Mouse (Mus musculus): ENCODE data around the gene Olfr67.
"Not testable (repeated sequence)": the region's sequence is repeated elsewhere in the genome, so short reads cannot be mapped to it uniquely, and the experiment has no call there.

The Olfr67 gene

GRCm38 (mm10) chr7:103791721-103792120 lies at the start of gene Olfr67:
TSS of gene Olfr67 (minus strand) at chr7:103791821.
- DNase-seq (ENCODE audit: low read depth, low spot score) = no peak

DNA sequence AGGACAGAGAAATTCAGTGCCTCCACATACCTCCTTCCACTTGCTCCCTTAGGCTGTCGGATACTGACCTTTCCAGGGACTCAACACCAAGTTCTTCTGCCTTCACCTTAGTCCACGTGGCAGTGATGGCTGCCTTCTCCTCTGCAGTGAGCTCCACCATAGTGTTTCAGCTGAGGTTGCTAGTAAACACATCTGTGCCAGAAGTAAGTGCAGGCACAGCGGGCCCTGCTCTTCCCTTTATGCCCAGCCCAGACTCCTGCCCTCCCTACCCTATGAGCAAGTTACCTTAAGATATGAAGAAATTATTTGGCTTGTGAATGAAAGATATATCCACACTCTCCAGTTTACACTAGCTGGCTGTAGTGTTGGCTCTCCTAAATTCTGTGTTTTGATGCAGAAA lies 48.6 kb upstream of the Olfr67 start, which contains the start of gene Hbb-bh2:
Gene Hbb-bh2 (minus strand): TSS at position 253 of the 400 bp plus-strand sequence.
- no peak for DNase-seq (ENCODE audit: low read depth, low spot score)

DNA sequence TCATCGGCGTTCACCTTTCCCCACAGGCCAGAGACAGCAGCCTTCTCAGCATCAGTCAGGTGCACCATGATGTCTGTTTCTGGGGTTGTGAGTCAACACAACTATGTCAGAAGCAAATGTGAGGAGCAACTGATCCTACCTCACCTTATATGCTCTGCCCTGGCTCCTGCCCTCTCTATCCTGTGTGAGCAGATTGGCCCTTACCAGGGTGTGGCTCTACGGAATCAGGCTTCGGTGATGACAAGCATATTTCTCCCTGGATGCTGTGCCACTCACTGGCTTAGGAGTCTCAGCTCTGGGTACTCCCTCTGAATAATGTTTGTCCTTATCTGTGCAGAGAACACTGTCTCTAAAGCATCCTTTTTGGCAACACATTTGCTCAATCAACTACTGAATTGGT lies 36.2 kb upstream of the Olfr67 start, which contains the start of gene Hbb-bs:
Gene Hbb-bs (minus strand): TSS at position 289 of the 400 bp plus-strand sequence.
- DNase-seq (ENCODE audit: low read depth, low spot score) = no peak

GRCm38 (mm10) chr7:103827139-103827538 lies 35.5 kb upstream of the Olfr67 start:
- DNase-seq (ENCODE audit: low read depth, low spot score) = not testable (repeated sequence)

- DNase-seq (ENCODE audit: low read depth, low spot score) = no peak
Measured at GRCm38 (mm10) chr7:103826255-103826887, 34.8 kb upstream of the Olfr67 start.

DNA sequence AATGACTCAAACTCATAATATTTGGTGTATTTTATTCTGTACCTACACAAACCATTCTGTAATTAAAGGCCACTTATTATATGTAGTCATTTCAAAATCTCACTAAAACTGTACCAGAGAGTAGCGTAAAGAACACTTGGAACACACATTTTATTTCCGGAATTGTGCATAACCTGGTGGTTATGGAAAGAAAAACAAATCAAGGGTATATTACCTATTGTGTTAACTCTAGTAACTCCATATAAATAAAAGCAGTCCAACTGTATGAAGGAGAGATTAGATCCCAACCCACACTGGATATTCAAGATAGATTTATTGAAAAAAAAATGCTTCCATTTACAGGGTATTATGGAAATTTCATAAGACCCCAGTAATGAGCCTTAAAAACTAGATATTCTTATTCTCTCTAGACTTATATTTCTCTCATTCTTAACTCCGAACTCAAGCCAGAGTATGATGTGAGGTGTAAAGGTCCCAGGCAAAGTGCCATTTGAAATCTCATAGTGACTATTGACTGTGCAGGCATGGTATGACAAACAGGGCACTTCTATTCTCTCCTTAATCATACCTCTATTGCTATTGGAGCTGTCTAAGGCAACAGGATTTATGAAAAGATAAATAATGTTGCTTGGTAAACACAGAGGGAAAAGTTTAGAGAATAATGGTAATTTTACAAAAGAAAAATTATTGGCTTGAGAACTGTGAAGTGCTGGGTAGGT lies 34.1 kb upstream of the Olfr67 start:
- no peak for DNase-seq (ENCODE audit: low read depth, low spot score)

DNA sequence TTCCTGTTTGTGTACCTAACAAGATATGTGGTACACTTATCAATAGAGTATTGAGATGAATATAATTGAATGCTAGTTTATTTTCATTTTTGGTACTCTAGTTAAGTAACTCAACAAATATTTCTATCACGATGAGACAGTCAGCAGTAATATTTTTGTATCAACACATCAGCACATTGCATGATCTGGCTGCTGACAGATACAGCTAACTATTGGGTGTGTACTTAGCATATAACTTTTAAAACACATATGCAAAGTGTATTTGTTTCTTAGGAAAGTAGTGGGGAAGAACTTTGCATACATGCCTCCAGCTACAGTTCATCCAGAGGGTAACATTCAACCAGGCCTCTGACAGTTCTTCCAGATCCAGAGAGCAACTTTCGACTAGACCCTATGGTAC lies 33.0 kb upstream of the Olfr67 start:
- DNase-seq (ENCODE audit: low read depth, low spot score) = no peak

DNA sequence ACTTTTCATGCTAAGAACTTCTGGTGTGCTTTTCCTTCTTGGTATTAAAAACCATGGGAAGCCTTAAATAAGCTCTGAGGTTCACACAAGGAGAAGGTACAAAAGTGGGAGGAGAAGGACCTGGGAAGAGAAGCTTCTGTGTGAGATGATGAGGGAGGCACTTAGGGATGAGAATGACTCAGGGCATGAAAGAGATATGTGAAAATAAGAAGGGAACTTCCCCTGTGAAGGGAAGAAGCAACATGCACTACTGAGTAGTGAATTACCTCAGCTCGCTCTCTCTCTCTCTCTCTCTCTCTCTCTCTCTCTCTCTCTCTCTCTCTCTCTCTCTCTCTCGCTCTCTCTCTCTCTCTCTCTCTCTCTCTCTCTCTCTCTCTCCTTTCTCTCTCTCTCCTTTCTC lies 23.5 kb upstream of the Olfr67 start:
- not testable (repeated sequence) for DNase-seq (ENCODE audit: low read depth, low spot score)

GRCm38 (mm10) chr7:103813766-103814165 lies 22.1 kb upstream of the Olfr67 start, which contains the start of gene Hbb-bt:
TSS of gene Hbb-bt (minus strand) at chr7:103813996.
- DNase-seq (ENCODE audit: low read depth, low spot score) = no peak

DNA sequence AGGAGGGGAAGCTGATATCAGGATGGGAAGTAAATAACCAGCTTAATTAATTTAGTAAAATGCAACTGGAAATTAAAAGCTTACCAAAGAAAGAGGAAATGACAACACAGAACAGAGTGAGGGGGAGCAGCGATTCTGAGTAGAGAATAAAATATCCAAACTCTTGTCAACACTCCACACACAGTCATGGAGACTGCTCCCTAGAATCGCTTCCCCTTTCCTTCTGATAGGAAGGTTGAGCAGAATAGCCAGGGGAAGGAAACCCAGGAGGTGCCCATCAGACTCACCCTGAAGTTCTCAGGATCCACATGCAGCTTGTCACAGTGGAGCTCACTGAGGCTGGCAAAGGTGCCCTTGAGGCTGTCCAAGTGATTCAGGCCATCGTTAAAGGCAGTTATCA lies 21.5 kb upstream of the Olfr67 start:
- DNase-seq (ENCODE audit: low read depth, low spot score) = not testable (repeated sequence)

GRCm38 (mm10) chr7:103812174-103812573 lies 20.6 kb upstream of the Olfr67 start:
- no peak for DNase-seq (ENCODE audit: low read depth, low spot score)

DNA sequence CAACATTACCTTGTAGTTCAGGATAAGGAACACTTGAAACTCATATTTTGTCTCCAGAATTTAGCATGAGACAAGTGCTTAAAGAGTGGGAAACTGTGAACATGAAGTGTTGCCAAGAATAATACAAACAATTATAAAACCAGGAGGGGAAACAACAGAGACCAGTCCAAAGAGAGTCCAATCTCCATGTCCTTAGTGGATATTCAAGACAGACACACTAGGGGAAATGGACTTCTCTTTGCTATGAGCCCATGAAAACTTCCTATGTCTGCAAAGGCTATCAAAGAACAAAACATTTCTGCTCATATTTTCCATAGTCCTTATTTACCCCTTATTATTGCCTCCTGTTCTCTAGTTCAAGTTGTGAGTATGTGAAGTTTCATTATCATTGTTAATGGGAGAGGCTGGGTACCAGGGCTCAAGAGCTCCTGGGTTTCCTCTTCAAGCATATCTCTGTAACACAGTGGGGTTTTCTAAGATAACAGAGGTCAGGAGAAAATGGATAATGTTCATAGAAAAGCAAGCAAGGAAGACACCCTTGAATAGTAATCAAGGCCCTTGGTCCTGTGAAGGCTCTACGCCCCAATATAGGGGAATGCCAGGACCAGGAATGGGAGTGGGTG lies 19.7 kb upstream of the Olfr67 start:
- no peak for DNase-seq (ENCODE audit: low read depth, low spot score)

GRCm38 (mm10) chr7:103810746-103811145 lies 19.1 kb upstream of the Olfr67 start:
- DNase-seq (ENCODE audit: low read depth, low spot score) = no peak

DNA sequence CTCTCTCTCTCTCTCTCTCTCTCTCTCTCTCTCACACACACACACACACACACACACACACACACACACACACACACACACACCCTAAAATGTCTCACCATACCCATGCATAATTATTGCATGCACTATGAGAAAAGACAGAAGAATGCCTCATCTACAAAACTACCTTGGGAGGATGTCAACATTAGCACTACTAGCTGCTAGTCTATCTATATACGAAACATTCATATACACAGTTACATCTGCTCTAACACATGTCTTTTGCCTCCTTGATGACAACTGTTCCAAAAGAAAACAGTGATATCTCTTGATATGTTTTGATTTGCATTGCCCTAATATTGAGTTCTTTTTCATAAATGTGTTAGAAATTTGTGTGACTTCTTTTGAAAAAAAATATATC lies 18.7 kb upstream of the Olfr67 start:
- no peak for DNase-seq (ENCODE audit: low read depth, low spot score)

DNA sequence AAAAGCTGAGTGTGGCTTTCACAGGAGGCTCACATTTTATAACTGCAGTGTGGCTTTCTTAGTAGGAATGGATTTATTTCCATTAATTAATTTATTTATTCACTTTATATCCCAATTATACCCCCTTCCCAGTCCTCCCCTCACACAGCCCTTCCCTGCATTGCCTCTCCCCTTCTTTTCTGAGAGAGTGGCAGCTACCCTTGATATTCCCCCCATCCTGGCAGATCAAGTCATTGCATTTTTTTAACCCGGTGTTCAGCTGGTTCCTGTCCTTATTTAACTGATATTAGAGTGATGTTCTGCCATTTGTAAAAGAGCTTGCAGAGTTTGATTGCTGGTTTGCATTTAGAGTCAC lies 18.2 kb upstream of the Olfr67 start:
- no peak for DNase-seq (ENCODE audit: low read depth, low spot score)

- DNase-seq (ENCODE audit: low read depth, low spot score) = no peak
Measured at GRCm38 (mm10) chr7:103808971-103809800, 17.6 kb upstream of the Olfr67 start.

DNA sequence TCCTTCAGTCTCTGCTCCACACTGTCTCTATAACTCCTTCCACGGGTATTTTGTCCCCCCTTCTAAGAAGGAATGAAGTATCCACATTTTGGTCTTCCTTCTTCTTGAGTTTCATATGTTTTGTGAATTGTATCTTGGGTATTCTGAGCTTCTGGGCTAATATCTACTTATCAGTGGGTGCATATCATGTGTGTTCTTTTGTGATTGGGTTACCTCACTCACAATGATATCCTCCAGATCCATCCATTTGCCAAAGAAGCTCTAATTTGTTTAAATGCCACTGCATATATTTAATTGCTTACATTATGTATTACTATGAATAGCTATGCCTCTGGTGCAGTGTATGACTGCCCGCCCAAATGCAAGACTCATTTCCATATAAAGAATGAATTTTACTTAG lies 16.5 kb upstream of the Olfr67 start:
- DNase-seq (ENCODE audit: low read depth, low spot score) = not testable (repeated sequence)

GRCm38 (mm10) chr7:103806856-103807255 lies 15.2 kb upstream of the Olfr67 start:
- no peak for DNase-seq (ENCODE audit: low read depth, low spot score)

DNA sequence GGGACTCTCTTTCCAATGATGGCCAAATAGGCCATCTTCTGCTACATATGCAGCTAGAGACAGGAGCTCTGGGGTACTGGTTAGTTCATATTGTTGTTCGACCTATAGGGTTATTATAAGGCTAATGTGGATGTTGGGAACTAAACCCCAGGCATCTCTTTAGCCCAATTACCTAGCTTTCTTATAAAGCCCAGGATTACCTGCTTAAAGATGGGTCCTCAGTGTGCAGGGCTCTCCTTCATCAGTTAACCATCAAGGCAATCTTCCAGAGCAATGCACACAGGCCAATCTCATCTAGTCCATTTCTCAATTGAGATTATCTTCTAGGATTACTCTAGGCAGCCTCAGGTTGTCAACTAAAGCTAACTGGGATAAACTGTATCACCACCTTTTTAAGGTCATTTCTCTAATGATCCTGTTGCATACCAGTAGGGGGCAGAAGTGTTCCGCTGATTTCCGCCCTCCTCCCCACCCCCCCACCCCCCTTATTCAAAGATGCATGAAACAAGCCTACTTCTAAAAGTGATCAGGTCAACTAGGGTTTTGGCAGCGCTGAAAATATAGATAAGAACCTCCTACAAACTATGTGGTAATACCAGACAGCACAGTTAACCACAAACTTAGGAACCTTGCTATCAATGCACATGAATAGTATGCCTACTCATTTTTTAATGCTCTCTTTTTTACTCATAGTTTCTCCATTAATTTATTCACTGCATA lies 1.2 kb upstream of the Olfr67 start:
- no peak for DNase-seq (ENCODE audit: low read depth, low spot score)

DNA sequence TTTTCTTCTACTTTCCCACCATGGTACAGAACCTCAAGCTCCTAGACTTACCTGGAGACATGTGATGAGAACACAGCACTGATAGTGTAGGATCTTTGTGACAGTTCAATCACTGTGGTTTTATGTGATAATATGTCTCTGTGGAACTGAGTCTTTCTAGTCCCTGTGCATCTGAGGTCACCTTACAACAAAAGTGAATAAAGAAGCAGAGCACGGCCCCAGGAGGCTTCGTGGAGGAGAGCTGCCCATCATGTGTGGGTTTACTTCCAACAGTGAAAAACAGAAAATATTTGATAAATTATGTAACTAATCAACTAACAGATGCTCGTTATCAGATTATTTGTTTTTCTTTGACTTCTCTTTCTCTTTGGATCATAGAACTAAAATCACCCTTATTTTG lies 12.0 kb downstream of the Olfr67 start, which contains the start of gene Olfr68:
Gene Olfr68 (minus strand): TSS at position 101 of the 400 bp plus-strand sequence.
- no peak for DNase-seq (ENCODE audit: low read depth, low spot score)

- not testable (repeated sequence) for DNase-seq (ENCODE audit: low read depth, low spot score)
Measured at GRCm38 (mm10) chr7:103777652-103778051, 14.0 kb downstream of the Olfr67 start.

Measured in brain, embryonic 18.5 days (tissue).